Mouse (Mus musculus): ENCODE data around the gene Apol7a.

- TF ChIP-seq CTCF (IDR thresholded peaks at IDR 0.05; ENCODE audit: insufficient read depth, low read length) (no peak), POLR2A (IDR thresholded peaks at IDR 0.05; ENCODE audit: borderline replicate concordance, extremely low read depth, low read depth, low read length) (no peak)
Observed at GRCm38 (mm10) chr15:77342962-77343526, 55.9 kb downstream of the Apol7a start.

Data from lung, adult 2 months (tissue).